Mouse (Mus musculus) hindbrain, embryonic 15.5 days (tissue): ENCODE results near the gene Ctdspl. TPM values are rescaled to one million over a fixed set of nuclear protein-coding genes. Genes with fewer than 3 reads are reported as not detected.

Source experiments
- ATAC-seq: fragments of 200-750 bp; cut with Nextera tagmentation; 2 replicates; pipeline ENCODE4 v1.8.0; 2017; ENCODE audit warnings: low read depth, moderate number of reproducible peaks, moderate TSS enrichment; ENCODE audit not compliant: low FRiP score
- H3K27ac ChIP-seq: fragments of 300-500 bp; sonication (generic); replicated peaks from 2 replicates; pipeline ENCODE4 v1.5.1; 2015; ENCODE audit warnings: mild to moderate bottlenecking, inconsistent platforms
- H3K27me3 ChIP-seq: fragments of 300-500 bp; sonication (generic); 2 replicates; pipeline ENCODE4 v1.6.1; 2015; ENCODE audit warnings: control low read depth, inconsistent platforms
- H3K36me3 ChIP-seq: fragments of 300-500 bp; sonication (generic); 2 replicates; pipeline ENCODE4 v1.6.1; 2015; ENCODE audit warnings: control low read depth, inconsistent platforms
- H3K4me1 ChIP-seq: fragments of 300-500 bp; sonication (generic); replicated peaks from 2 replicates; pipeline ENCODE4 v1.6.1; 2015; ENCODE audit warnings: control low read depth, inconsistent platforms
- H3K4me2 ChIP-seq: fragments of 300-500 bp; sonication (generic); 2 replicates; pipeline ENCODE4 v1.6.1; 2015; ENCODE audit warnings: moderate library complexity, mild to moderate bottlenecking, inconsistent platforms
- H3K4me3 ChIP-seq: fragments of 300-500 bp; sonication (generic); 2 replicates; pipeline ENCODE4 v1.5.1; 2015; ENCODE audit warnings: mild to moderate bottlenecking, inconsistent platforms
- H3K9ac ChIP-seq: fragments of 300-500 bp; sonication (generic); 2 replicates; pipeline ENCODE4 v1.6.1; 2015; ENCODE audit warnings: inconsistent platforms
- H3K9me3 ChIP-seq: fragments of 300-500 bp; sonication (generic); 2 replicates; pipeline ENCODE4 v1.6.1; 2016; ENCODE audit warnings: control low read depth, inconsistent platforms
- WGBS: fragments of 180-500 bp; shearing (Covaris S2); methylation state at CpG from one replicate; pipeline ENCODE4 v1.1.7; 2015; 5-methylcytosine and 5-hydroxymethylcytosine counted together
- polyA plus RNA-seq: library from polyadenylated mRNA; unstranded; fragments of >200 nt; fragmentation: Nextera tagmentation; extraction: Ambion mirVana; gene quantifications from 2 replicates; pipeline ENCODE4 v1.2.1, GENCODE M21; 2015

Gene Ctdspl
- polyA plus RNA-seq, 1 experiment from 2014 or later, result 8.9 TPM

DNA sequence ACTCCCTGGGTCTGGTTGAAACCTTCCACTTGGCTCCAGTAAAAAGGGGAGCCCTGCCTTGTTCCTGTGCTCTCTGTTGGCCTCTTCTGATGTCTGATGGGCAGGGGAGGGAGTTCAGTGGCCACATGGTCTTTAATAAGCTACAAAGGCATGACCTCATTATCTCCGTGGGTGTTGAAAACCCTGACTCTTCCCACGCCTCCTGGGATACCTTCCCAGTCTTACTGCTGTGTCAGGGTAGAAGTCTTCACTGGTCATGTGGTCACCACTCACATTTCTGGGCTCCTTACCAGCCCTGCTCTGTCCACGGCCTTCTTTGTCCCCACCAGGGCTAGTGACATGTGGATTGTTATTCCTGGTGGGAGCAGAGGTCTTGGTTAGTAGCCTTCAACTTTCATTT, 11.3 kb downstream of the Ctdspl start:
- Histone ChIP-seq H3K4me2 (no peak overlapping the region), H3K27ac (no peak overlapping the region), H3K36me3 (no peaks in the 10 kb centered on the region), H3K4me3 (no peak overlapping the region), H3K9ac (no peak overlapping the region), H3K27me3 (no peaks in the 10 kb centered on the region), H3K4me1 (peaks cover 12% of the 10 kb centered on the region; the same call in 1 of the 2 replicates), H3K9me3 (no peaks in the 10 kb centered on the region)
- WGBS, result 42% methylated on average over 3 of the region's 3 CpGs
- no peak for ATAC-seq

DNA sequence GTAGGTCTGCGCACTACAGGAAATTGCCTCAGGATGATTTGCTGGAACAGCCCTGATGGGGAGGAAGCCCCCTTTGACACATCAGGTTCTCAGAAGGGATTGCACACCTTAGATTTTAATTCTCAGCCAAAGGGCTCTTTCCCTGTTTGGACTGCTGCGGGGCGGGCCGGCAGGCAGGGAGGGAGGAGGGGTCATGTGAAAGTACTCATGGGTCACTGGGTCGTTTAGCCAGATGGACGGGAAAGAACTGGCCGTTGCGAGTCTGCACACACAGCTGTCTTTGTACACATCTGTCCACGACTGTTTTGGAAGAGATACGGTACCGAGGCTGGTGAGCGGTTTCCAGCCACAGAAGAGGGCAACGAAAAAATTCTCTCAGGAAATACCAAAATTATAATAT, 13.2 kb downstream of the Ctdspl start:
- Histone ChIP-seq H3K4me2 (no peak overlapping the region), H3K9me3 (no peaks in the 10 kb centered on the region), H3K27ac (no peak overlapping the region), H3K9ac (no peak overlapping the region), H3K27me3 (no peaks in the 10 kb centered on the region), H3K4me1 (peaks cover 12% of the 10 kb centered on the region; the same call in 1 of the 2 replicates), H3K4me3 (no peak overlapping the region), H3K36me3 (no peaks in the 10 kb centered on the region)
- WGBS, result 30% methylated on average over 13 of the region's 13 CpGs
- no peak for ATAC-seq

DNA sequence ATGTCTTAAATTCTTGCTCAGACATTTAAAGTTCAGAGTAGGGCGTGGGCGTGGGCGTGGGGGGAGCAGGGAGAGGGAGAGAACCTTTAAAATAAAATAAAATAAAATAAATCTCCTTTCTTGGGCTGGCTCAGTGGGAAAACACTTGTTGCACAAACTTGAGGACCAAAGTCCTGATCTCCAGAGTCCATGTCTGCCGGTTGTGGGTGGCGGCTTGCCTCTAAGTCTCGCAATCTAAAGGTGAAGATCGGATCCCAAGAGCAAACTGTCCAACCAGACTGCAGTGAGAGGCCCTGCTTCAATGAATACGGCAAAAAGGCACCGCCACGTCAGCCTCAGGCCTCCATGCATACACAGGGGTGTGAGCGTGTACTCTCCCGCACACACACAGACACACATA, 13.6 kb downstream of the Ctdspl start:
- no peak overlapping the region for H3K27ac ChIP-seq
- H3K36me3 ChIP-seq, result no peaks in the 10 kb centered on the region
- 79% methylated on average over 12 of the region's 12 CpGs for WGBS
- H3K27me3 ChIP-seq, result no peaks in the 10 kb centered on the region
- H3K4me1 ChIP-seq, result peaks cover 12% of the 10 kb centered on the region; the same call in 1 of the 2 replicates
- H3K9ac ChIP-seq, result no peak overlapping the region
- no peak for ATAC-seq
- no peak overlapping the region for H3K4me3 ChIP-seq
- no peak overlapping the region for H3K4me2 ChIP-seq
- no peaks in the 10 kb centered on the region for H3K9me3 ChIP-seq

DNA sequence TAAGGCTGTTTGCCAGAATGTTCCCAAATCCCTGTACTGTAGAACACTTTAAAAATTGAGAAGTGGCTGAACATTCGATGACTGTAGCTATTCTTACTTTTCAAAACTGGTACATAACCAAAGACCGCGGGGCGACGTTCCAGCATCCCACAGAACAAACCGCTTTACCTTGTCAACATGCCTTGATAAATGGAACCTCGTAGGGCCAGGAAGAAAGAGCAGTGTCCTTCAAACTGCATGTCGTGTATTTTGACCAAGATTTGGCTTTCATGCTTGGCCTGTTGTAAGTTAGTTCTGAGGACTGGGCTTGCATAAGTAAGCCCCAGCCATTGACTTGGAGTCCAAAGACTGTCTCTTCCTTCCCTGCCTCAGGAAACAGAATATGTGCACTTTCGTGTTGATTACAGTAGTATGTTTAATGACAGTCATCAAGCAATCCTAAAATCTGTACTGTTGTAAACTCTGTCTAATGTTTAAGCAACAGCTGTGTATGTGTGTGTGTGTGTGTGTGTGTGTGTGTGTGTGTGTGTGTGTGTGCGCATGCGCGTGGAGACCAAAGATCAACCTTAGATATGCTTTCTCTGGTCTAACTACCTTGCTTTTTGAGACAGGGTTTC, 14.4 kb downstream of the Ctdspl start:
- no peak overlapping the region for H3K4me3 ChIP-seq
- H3K27me3 ChIP-seq, result no peaks in the 10 kb centered on the region
- H3K4me2 ChIP-seq, result no peak overlapping the region
- H3K36me3 ChIP-seq, result no peaks in the 10 kb centered on the region
- no peak overlapping the region for H3K27ac ChIP-seq
- H3K9ac ChIP-seq, result no peak overlapping the region
- 78% methylated on average over 12 of the region's 12 CpGs for WGBS
- ATAC-seq, result no peak
- peaks cover 10% of the 10 kb centered on the region; the same call in 1 of the 2 replicates for H3K4me1 ChIP-seq
- no peaks in the 10 kb centered on the region for H3K9me3 ChIP-seq

DNA sequence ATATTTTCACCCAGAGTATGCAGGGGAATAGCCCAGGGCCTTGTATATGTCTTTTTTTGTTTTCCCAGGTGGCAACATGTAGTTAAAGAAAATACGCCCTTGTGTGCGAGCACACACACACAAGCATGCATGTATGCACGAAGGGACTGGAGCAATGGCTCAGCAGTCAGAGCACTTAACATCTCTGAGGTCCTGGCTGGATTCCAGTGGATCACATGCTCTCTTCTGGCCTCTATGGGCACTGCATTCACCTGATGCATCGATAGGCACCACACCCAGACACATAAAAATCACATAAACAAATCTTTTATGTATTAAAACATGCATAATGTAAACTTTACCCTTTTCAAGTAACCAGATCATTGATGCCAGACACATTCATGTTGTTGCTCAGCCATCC, 15.8 kb downstream of the Ctdspl start:
- Histone ChIP-seq H3K9me3 (no peaks in the 10 kb centered on the region), H3K4me1 (peaks cover 6% of the 10 kb centered on the region; the same call in 1 of the 2 replicates), H3K4me3 (no peak overlapping the region), H3K9ac (no peak overlapping the region), H3K4me2 (no peak overlapping the region), H3K36me3 (no peaks in the 10 kb centered on the region), H3K27ac (no peak overlapping the region), H3K27me3 (no peaks in the 10 kb centered on the region)
- 85% methylated on average over 4 of the region's 4 CpGs for WGBS
- ATAC-seq, result no peak

DNA sequence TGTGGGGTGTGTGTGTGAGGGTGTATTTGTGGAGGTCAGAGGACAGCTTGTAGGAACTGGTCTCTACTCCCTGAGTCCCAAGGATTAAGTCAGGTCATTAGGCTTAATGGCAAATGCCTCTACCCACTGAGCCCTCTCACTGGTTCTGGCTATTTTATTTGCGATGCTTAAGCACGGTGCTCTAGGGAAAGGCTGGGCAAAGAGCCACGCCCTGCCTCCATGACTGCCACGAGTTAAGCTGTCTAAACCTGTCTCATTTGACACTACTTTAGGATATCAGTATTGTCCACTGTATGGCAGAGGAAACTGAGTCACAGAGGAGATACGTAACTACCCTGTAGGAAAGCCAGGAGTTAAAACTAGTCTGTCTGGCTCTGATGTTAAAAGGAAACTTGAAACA, 17.7 kb downstream of the Ctdspl start:
- Histone ChIP-seq H3K4me1 (0 out of 2 replicates have a peak, but pooled peaks cover 3% of the 10 kb centered on the region), H3K9ac (no peak overlapping the region), H3K4me3 (no peak overlapping the region), H3K27me3 (no peaks in the 10 kb centered on the region), H3K36me3 (no peaks in the 10 kb centered on the region), H3K9me3 (no peaks in the 10 kb centered on the region), H3K4me2 (no peak overlapping the region), H3K27ac (no peak overlapping the region)
- WGBS, result 73% methylated on average over 5 of the region's 5 CpGs
- no peak for ATAC-seq

DNA sequence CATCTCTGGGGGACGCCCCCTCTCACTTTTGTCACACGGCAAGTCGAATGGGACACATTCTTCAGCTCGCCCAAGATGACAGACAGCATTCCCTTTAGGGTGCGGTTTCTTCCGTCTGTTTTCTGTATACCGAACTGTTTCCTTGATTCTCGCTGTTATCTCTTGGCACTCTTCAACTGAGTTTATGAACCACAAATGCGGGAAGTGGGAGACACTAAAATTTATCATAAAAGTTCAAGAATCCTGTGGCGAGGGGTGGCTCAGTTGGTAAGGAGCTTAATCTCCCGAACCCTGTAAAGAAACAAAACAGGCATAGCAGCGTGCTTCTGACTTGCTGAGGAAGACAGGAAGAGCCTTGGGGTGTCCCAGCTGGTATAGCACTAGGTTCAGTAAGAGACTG, 18.1 kb downstream of the Ctdspl start:
- H3K27me3 ChIP-seq, result no peaks in the 10 kb centered on the region

DNA sequence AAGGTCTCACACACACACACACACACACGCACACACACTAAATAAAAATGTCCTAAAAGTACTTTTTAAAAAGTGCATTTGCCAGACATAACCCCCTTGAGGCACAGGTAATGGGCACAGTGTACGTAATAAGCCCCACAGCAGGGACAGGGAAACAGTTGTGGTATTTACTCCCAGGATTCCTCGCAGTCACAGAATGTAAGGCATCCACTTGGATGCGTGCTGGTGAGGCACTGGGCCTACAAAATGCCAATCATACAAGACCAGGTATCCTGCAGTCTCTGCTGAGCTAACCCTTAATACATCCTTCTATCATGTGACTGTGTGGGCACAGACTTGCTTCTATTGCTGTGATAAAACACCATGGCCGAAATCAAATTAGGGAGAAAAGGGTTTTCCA, 22.2 kb downstream of the Ctdspl start:
- Histone ChIP-seq H3K27me3 (no peaks in the 10 kb centered on the region), H3K4me3 (no peak overlapping the region), H3K9ac (no peak overlapping the region), H3K27ac (no peak overlapping the region), H3K4me1 (no peaks in the 10 kb centered on the region), H3K9me3 (no peaks in the 10 kb centered on the region), H3K36me3 (no peaks in the 10 kb centered on the region), H3K4me2 (no peak overlapping the region)
- WGBS, result 81% methylated on average over 5 of the region's 5 CpGs
- ATAC-seq, result no peak

More for the DNA sequence above, 18.1 kb downstream of the Ctdspl start:
- no peak overlapping the region for H3K9ac ChIP-seq
- no peak overlapping the region for H3K4me2 ChIP-seq
- no peak for ATAC-seq
- 75% methylated on average over 12 of the region's 12 CpGs for WGBS
- no peak overlapping the region for H3K4me3 ChIP-seq
- 0 out of 2 replicates have a peak, but pooled peaks cover under 1% of the 10 kb centered on the region for H3K4me1 ChIP-seq
- no peaks in the 10 kb centered on the region for H3K36me3 ChIP-seq
- H3K27ac ChIP-seq, result no peak overlapping the region
- H3K9me3 ChIP-seq, result no peaks in the 10 kb centered on the region

DNA sequence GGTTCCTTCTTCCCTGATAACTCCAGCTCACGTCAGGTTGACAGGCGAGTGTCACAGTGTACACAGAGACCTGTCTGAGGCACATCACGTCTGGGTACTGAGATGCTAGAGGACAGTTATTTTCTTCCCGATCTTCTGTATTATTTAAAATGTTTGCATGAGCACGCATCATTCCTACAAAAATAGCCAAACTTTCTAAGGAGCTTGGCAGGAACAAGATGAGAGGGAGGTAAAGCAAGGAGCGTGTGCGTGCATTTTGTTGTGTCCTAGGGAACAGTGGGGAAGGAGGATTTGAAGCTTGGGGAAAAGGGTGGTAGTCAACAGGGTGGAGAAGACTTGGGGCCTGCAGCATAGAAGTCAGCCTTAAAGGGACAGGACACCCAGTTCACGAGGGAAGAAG, 22.9 kb downstream of the Ctdspl start:
- no peaks in the 10 kb centered on the region for H3K9me3 ChIP-seq
- H3K27ac ChIP-seq, result no peak overlapping the region

DNA sequence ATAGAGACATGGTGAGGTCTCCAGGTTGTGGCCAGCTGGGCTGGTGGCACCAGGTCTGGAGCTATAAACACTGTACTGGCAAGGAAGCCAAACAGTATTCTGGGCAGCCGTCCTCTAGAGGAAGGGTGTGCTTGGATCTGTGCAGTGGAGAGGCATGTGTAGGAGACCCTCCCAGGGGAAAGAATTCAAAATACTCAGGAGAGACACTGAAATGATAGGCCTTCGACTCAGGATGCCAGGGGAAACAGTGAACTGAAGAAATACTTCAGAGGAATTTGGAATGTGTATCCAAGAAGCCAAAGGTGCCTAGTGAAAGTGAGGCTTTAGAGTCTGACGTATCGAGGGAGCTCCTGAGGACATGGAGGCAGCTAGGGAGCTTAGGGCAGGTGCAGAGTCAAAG, 23.4 kb downstream of the Ctdspl start:
- H3K4me2 ChIP-seq, result no peak overlapping the region
- H3K4me3 ChIP-seq, result no peak overlapping the region
- H3K4me1 ChIP-seq, result no peaks in the 10 kb centered on the region
- H3K36me3 ChIP-seq, result no peaks in the 10 kb centered on the region
- H3K27me3 ChIP-seq, result no peaks in the 10 kb centered on the region
- no peak overlapping the region for H3K27ac ChIP-seq
- no peaks in the 10 kb centered on the region for H3K9me3 ChIP-seq
- no peak for ATAC-seq
- no peak overlapping the region for H3K9ac ChIP-seq
- WGBS, result 77% methylated on average over 4 of the region's 4 CpGs

More for the DNA sequence above, 22.9 kb downstream of the Ctdspl start:
- no peaks in the 10 kb centered on the region for H3K36me3 ChIP-seq
- H3K4me1 ChIP-seq, result no peaks in the 10 kb centered on the region
- WGBS, result 92% methylated on average over 8 of the region's 8 CpGs
- H3K4me2 ChIP-seq, result no peak overlapping the region
- H3K27me3 ChIP-seq, result no peaks in the 10 kb centered on the region
- no peak for ATAC-seq
- H3K9ac ChIP-seq, result no peak overlapping the region
- no peak overlapping the region for H3K4me3 ChIP-seq

DNA sequence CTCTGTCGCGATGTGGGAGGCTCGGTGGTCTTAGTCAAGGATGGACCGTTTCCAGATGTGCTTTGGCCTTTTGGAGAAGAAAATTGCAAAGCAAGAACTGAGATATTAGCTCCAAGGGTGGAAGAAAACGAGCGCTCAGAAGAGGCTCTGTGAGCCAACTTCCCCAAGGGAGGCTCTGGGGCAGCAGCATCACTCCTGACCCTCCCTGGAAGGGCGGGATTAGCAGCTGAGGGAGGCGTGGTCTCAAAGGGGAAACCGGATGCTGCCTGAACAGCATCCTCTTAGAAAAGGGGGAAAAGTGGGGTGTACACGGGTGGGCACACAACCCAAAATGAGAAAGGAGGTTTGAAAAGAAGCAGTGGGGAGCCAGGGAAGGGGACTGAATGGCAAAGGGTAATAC, 23.8 kb downstream of the Ctdspl start:
- H3K4me2 ChIP-seq, result no peak overlapping the region
- 75% methylated on average over 10 of the region's 10 CpGs for WGBS
- no peak for ATAC-seq

DNA sequence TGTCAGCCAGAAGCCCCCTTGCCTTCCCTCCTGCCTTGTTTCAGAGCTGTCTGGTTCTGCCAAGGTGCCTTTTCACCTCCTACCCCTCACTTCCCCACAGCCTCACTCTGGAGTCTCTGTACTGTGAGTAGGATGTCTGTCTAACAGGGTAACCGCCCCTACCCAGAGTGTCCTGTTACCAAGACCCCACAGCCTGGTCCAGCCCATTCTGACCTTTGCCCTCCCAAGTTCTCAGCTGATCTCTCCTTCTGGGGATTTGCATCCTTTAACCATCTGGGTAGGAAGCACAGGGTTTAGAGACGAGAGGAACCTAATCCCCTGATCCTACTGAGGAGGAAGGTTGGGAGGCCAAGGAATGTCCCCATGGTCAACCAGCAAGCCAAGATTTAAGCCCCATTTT, 24.5 kb downstream of the Ctdspl start:
- H3K9ac ChIP-seq, result no peak overlapping the region
- ATAC-seq, result no peak
- no peak overlapping the region for H3K27ac ChIP-seq
- no peak overlapping the region for H3K4me3 ChIP-seq
- no peaks in the 10 kb centered on the region for H3K27me3 ChIP-seq
- no peak overlapping the region for H3K4me2 ChIP-seq
- H3K4me1 ChIP-seq, result no peaks in the 10 kb centered on the region
- 67% methylated on average over 2 of the region's 2 CpGs for WGBS
- H3K9me3 ChIP-seq, result no peaks in the 10 kb centered on the region
- H3K36me3 ChIP-seq, result no peaks in the 10 kb centered on the region

More for the DNA sequence above, 23.8 kb downstream of the Ctdspl start:
- Histone ChIP-seq H3K4me1 (no peaks in the 10 kb centered on the region), H3K27ac (no peak overlapping the region), H3K4me3 (no peak overlapping the region), H3K9me3 (no peaks in the 10 kb centered on the region), H3K27me3 (no peaks in the 10 kb centered on the region), H3K36me3 (no peaks in the 10 kb centered on the region), H3K9ac (no peak overlapping the region)

DNA sequence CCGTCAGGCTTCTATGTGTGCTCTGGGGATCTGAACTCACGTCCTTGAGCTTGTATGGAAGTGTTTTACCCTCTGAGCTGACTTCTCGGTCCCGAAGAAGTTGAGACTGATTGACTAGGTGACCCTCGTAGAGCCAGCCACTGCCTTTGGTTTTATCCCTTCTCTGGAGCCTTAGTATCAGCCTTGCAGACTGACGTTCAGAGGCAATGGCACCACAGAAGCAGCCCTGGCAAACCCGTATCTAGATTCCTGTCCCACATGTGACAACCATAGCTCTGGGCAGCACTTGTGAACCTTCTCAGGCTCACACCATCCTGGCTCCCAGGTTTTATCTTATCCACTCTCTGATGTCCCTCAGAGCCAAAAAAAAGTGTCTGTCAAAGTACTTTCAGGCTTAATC, 25.1 kb downstream of the Ctdspl start:
- no peaks in the 10 kb centered on the region for H3K27me3 ChIP-seq
- 96% methylated on average over 7 of the region's 7 CpGs for WGBS
- H3K4me3 ChIP-seq, result no peak overlapping the region
- ATAC-seq, result no peak
- H3K36me3 ChIP-seq, result no peaks in the 10 kb centered on the region
- no peaks in the 10 kb centered on the region for H3K9me3 ChIP-seq
- no peak overlapping the region for H3K4me2 ChIP-seq
- no peaks in the 10 kb centered on the region for H3K4me1 ChIP-seq
- no peak overlapping the region for H3K27ac ChIP-seq
- no peak overlapping the region for H3K9ac ChIP-seq
